Mouse (Mus musculus): ENCODE measurements around the gene Acsf3.

The Acsf3 gene

GRCm38 (mm10) chr8:122761109-122761508 lies 14.2 kb upstream of the Acsf3 start:
- no peak for DNase-seq (ENCODE audit: low read depth, low spot score)

DNA sequence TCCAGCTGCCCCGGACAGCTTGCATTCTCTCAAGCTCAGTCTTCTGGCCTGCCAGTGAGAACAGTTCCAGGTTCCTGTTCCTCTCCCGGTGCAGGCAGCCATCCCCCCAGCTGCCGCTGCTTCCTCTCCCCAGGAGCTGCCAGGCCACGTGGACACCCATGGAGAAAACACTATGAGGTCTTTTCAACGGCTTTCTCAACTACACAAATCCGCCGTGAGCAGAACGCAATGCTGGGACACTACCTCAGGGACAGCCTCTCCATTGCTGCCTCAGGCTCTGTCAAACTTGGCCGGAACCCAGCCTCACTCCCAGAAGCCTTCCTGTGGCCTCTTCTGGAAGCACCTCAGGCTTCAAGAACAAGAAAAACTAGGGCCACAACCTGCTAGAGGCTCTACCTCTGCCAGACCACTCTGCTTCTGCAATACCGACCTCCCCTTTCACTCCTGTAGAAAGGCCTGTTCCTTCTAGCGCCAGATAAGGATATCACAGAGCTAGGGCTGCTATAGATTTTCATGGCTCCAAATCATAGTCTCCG lies 12.5 kb upstream of the Acsf3 start:
- no peak for DNase-seq (ENCODE audit: low read depth, low spot score)

DNA sequence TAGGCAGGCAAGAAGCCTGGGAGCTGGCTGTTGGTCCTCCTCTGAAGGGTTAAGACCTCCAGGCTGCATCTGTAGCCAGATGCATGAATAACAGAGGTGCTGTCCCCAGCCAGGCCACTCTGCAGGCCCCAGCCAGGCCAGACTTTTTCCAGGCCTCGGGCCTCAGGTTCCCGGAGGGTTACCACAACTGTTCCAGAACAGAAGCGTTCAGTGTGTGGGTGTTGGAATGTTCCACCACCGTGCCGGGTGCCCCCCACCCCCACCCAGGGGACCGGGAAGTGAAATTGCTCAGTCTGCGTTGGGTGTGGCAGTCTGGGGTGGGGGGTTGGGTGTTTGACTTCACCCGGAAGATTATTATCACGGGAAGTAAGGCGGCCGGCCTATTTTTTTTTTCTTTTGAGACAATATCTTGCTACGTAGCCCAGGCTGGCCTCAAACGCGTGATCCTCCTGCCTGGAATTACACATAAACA lies 12.0 kb upstream of the Acsf3 start:
- no peak for DNase-seq (ENCODE audit: low read depth, low spot score)

DNA sequence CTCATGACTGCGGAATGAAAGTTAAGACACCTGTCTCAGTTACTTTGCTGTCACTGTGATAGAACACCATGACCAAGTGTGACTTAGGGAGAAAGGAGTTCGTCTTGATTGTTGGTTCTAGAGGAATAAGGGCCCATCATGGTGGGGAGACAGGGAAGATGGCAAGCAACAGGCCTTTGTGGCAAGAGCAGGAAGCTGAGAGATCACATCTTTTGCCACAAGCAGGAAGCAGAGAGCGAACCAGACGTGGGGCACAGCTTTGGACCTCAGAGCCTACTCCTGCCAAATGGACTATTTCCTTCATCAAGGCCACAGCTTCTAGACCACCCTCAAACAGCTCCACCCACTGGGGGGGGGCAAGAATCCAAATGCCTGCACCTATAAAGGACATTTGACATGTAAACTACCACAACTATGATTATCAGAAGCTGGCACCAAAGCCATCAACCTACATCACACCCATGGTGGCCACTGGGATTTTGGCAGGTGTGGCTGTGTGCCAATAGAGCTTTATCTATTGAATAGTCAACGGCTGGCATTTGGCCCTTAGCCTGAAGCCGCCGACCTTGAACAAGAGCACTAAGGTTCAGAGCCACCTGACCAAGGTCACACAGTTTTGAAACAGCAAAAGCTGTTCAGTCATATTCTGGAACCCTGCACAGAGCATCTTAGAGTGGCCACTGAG lies 10.4 kb upstream of the Acsf3 start:
- DNase-seq (ENCODE audit: low read depth, low spot score) = no peak

GRCm38 (mm10) chr8:122766189-122766588 lies 9.1 kb upstream of the Acsf3 start:
- DNase-seq (ENCODE audit: low read depth, low spot score) = no peak

DNA sequence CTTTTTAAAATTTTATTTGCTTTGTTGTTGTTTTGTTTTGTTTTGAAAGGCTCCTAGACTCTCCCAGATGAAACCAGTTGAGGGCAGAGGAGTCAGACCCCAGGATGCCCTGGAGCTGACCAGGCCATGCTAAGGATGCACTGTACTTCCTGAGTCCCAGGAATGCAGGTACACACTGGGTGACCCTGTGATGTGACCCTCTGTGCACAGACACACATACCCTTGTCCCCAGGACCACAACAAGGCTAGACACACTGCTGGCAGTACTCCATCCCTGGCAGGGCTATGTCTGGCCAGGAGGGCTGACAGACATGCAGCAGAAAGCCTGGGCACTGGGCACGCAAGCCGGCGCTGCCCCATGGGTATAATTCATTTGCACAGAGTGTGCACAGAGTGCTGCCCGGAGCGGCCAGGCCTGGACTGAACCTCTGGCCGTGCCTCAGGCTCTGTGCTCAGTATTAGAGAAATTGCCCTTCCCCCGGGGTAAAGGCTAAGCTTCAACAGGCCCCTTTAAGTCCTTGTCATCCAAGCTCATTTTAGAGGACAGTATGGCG lies 8.6 kb upstream of the Acsf3 start:
- no peak for DNase-seq (ENCODE audit: low read depth, low spot score)

- no peak for DNase-seq (ENCODE audit: low read depth, low spot score)
Measured at GRCm38 (mm10) chr8:122767229-122767628, 8.1 kb upstream of the Acsf3 start.

DNA sequence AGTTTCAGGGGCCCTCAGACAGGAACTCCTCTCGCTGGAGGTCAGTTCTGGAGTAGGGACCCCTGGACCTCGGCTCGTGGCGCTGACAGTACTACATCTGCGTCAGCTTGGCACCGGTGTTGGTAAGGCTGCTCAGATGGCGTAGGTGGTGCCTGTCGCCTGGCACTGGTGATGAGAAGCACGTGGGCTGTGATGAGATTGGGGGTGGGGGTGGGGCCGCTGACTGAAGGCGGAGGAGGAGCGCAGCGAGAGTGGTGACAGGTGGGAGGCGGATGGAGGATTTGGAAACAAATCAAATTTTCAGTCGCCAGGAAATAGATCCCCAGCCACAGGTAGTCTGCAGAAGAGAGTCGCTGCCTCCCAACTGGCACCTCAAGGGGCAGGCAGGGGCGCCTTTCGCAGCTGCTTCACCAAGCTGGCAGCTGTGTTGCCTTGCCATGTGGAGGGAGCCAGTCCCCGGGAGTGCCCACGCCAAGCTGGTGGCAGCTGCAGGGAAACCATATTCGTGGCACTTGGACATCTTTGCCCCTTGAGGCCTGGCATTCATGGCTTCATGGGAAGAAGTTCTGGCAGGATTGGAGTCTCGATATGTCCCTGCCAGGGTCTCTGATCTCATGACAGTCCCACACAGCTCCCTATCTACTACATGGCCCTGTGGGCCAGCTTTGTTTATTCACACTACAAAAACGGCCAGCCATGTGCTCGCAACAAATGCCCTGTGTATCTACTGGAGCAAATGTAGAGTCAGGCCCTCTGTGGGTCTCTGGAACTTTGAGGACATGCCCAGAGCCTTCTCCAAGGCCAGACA lies 5.8 kb upstream of the Acsf3 start:
- no peak for DNase-seq (ENCODE audit: low read depth, low spot score)

GRCm38 (mm10) chr8:122772431-122773060 lies 2.7 kb upstream of the Acsf3 start:
- no peak for DNase-seq (ENCODE audit: low read depth, low spot score)

GRCm38 (mm10) chr8:122777701-122778100 lies 2.4 kb downstream of the Acsf3 start:
- no peak for DNase-seq (ENCODE audit: low read depth, low spot score)

GRCm38 (mm10) chr8:122778703-122779239 lies 3.5 kb downstream of the Acsf3 start:
- no peak for DNase-seq (ENCODE audit: low read depth, low spot score)

GRCm38 (mm10) chr8:122779255-122779654 lies 4.0 kb downstream of the Acsf3 start:
- no peak for DNase-seq (ENCODE audit: low read depth, low spot score)

DNA sequence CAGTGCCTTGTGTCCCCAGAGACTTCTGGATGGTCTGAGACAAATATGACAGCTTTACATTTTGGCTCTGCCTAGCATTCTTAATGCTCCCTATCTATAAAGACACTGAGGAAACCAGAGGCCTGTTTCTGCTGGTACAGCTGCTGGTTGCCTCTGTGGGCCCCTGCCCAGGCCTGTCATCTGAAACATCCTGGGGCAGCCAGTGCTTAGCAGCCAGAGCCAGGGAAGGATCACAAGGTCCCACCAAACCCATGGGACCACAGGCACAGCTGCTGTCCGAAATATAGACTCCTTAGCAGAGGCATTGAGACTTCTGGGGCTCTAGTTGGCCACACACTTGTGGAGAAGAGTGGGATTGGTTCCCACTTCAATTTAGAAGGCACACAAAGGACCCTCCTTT lies 9.5 kb downstream of the Acsf3 start:
- DNase-seq (ENCODE audit: low read depth, low spot score) = no peak

- no peak for DNase-seq (ENCODE audit: low read depth, low spot score)
Measured at GRCm38 (mm10) chr8:122789796-122790195, 14.5 kb downstream of the Acsf3 start.

DNA sequence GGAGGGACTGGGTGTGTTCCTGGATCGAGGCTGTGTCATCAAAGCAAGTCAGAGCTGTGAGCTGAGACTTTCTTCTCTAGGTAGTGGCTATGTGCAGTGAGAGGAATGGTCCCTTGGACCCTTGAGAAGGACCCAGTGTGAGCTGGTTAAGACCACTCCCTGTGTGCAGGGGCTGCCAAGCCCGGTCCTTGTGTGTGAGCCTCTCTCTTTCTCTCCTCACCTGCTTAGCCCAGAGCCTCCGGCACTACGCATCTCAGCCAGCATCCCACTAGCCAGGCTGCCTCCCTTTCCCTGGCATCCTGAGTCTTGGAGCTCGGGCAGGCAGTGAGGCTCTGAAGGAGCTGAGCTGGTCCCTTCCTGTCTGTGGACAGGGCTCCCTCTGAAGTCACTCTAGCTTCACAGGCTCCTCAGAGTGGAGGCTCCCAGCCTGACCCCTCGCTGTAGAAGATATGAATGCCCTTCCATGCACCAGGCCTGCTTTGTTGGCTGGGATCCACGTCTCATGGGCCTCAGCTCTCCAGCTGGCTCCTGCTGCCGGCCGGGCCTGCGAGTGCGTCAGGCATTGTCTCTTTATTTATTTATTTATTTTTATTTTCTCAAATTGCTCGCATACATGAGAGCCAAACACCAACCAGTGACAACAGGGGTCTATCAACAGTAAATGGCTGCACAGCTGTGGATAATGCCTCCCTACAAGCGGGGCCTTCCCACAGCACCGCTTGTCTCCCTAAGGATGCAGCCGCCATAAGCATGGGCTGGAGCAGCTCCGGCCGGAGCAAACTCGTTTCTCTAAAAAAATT lies 18.3 kb downstream of the Acsf3 start:
- no peak for DNase-seq (ENCODE audit: low read depth, low spot score)

DNA sequence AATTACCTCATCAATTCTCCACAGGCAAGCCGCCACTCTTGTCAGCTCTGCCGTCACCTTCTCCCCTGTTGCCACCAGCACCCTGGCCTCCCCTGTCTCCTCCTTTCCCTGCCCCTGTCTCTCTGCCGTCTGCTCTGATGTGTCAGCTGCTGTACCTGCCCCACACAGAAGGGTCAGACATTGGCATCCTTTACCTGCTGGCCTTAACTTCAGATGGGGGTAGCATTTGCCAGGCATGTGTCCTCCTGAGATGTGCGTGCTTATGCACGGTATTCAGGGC lies 18.8 kb downstream of the Acsf3 start:
- no peak for DNase-seq (ENCODE audit: low read depth, low spot score)

DNA sequence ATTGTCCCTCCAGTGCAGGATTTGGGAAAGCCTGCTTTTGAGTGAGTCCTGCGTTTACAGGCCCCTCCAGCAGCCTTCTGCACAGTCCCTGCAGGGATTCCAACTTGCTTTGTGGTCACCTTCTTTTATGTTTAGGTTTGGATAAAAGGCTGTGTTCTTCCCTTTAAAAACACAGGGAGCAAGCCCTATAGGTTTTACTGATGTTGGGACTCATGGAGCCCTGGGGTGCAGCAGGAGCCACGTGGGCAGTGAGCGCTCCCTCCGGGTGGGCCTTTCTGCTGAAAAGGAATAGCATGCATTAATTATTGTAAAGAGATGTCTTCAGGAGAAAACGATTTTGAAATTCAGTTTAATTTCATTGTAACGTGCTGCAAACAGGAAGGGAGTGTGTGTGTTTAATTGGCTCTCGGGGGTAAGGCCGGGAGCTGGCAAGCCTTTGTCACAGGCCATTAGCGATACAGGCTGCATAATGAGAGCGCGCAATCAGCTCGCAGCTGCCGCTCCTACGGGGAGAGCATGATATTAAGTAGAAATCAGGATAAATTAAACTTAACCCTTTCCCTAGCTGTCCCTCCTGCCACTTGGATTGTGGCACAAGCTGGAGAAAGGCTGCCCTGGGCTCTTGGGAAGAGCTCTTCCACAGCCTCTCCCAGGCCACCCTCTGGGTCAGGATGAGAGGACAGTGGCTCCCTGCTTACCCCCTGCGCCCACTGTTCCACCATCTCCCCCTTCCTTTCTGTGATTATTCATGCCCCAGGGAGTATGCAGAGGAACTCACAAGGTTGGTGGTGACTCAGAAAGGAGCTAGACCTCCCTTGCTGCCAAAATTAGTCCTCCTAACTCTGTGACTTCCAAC lies 28.8 kb downstream of the Acsf3 start:
- DNase-seq (ENCODE audit: low read depth, low spot score) = no peak

GRCm38 (mm10) chr8:122805349-122805748 lies 30.1 kb downstream of the Acsf3 start:
- no peak for DNase-seq (ENCODE audit: low read depth, low spot score)

- no peak for DNase-seq (ENCODE audit: low read depth, low spot score)
Measured at GRCm38 (mm10) chr8:122806956-122807538, 31.8 kb downstream of the Acsf3 start.

DNA sequence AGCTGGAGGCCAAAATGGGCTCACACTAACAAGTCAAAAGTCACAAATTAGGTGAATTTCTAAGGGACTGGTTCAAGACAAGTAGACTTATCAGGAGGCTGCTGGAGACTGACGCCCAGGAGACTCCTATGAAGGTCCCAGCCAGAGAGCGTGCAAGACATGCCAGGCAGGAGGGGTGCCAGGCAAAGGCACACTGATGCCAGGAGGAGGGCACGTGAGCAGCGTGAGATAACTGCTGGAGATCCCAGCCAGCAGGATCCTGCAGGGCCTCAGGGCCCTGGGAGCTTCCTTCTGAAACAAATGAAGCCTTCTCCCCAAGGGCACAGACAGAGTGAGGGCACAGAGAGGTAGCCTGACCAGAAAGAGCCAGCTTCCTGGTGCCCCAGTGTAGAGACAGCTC lies 32.6 kb downstream of the Acsf3 start:
- no peak for DNase-seq (ENCODE audit: low read depth, low spot score)

All from embryo, embryonic 11.5 days (tissue).